Mouse (Mus musculus) forebrain, embryonic 14.5 days (tissue): ENCODE measurements around the gene Appl2. TPM values are rescaled to one million over a fixed set of nuclear protein-coding genes. Genes with fewer than 3 reads are reported as not detected.
"Not testable (repeated sequence)": the region's sequence is repeated elsewhere in the genome, so short reads cannot be mapped to it uniquely, and the experiment has no call there.

Experiments
- ATAC-seq: fragments of 200-750 bp; cut with Nextera tagmentation; 2 replicates; pipeline ENCODE4 v1.8.0; 2017; ENCODE audit warnings: mild to moderate bottlenecking, moderate library complexity
- DNase-seq: peaks from one replicate; pipeline ENCODE4 v3.0.0-alpha.2; 2015; ENCODE audit warnings: low spot score
- H3K27ac ChIP-seq: fragments of 300-500 bp; sonication (generic); 2 replicates; pipeline ENCODE4 v1.5.1; 2014; ENCODE audit warnings: low read depth, mild to moderate bottlenecking, control low read depth, low read length, moderate library complexity
- H3K27me3 ChIP-seq: fragments of 300-500 bp; sonication (generic); replicated peaks from 2 replicates; pipeline ENCODE4 v1.6.1; 2014; ENCODE audit warnings: low read length, control low read depth, mixed read lengths; ENCODE audit not compliant: control insufficient read depth, insufficient read depth
- H3K36me3 ChIP-seq: fragments of 300-500 bp; sonication (generic); 2 replicates; pipeline ENCODE4 v1.6.1; 2014; ENCODE audit warnings: low read length, control low read depth; ENCODE audit not compliant: control insufficient read depth, insufficient read depth
- H3K4me1 ChIP-seq: fragments of 300-500 bp; sonication (generic); 2 replicates; pipeline ENCODE4 v1.6.1; 2014; ENCODE audit warnings: antibody characterized with exemption, low read length, control low read depth; ENCODE audit not compliant: control insufficient read depth, insufficient read depth
- H3K4me2 ChIP-seq: fragments of 300-500 bp; sonication (generic); 2 replicates; pipeline ENCODE4 v1.6.1; 2014; ENCODE audit warnings: mild to moderate bottlenecking, control low read depth, low read length
- H3K4me3 ChIP-seq: fragments of 300-500 bp; sonication (generic); 2 replicates; pipeline ENCODE4 v1.5.1; 2014; ENCODE audit warnings: low read depth, low read length, control low read depth
- H3K9ac ChIP-seq: fragments of 300-500 bp; sonication (generic); 2 replicates; pipeline ENCODE4 v1.6.1; 2014; ENCODE audit warnings: mild to moderate bottlenecking, low read length, control low read depth, moderate library complexity
- H3K9me3 ChIP-seq: fragments of 300-500 bp; sonication (generic); replicated peaks from 2 replicates; pipeline ENCODE4 v1.6.1; 2016; ENCODE audit warnings: low read length, control low read depth, mixed read lengths; ENCODE audit not compliant: control insufficient read depth
- WGBS: fragments of 180-500 bp; shearing (Covaris S2); extraction: QIAGEN DNeasy Blood & Tissue Kit; methylation state at CpG from one replicate; pipeline ENCODE4 v1.1.7; 2014; 5-methylcytosine and 5-hydroxymethylcytosine counted together
- polyA plus RNA-seq: library from polyadenylated mRNA; unstranded; fragments of >200 nt; fragmentation: Nextera tagmentation; extraction: Ambion mirVana; gene quantifications from 2 replicates; pipeline ENCODE4 v1.2.1, GENCODE M21; 2014

The Appl2 gene
- polyA plus RNA-seq, 1 experiment from 2014 or later, result 20.2 TPM

DNA sequence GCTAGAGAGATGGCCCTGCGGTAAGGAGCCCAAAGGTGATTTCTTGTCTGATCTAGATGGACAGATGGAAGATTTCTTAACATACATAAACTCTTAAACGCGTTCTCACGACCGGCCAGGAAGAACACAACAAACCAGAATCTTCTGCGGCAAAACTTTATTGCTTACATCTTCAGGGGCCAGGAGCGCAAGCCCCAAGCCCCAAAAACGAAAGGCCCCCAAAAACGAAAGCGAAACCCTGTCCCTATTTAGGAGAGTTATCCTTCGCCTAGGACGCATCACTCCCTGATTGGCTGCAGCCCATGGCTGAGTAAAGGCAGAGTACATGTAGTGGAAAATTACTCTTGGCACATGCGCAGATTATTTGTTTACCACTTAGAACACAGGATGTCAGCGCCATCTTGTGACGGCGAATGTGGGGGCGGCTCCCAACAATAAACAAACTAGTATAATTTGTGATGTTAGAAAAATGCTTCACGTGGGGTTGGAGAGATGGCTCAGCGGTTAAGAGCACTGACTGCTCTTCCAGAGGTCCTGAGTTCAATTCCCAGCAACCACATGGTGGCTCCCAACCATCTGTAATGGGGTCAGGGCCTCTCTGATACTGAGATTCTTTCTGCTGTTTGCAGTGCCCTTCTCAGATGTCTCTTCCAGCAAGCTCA, 3.8 kb upstream of the Appl2 start:
- 91% methylated on average over 19 of the region's 19 CpGs for WGBS
- not testable (repeated sequence) for H3K27me3 ChIP-seq, H3K9me3 ChIP-seq, DNase-seq, H3K4me2 ChIP-seq, ATAC-seq, H3K27ac ChIP-seq, H3K9ac ChIP-seq, H3K4me3 ChIP-seq, H3K36me3 ChIP-seq, H3K4me1 ChIP-seq

- no peaks in the 10 kb centered on the region for H3K36me3 ChIP-seq
- ATAC-seq (peak; percentile 8; the same call in 1 of the 2 replicates), DNase-seq (no peak)
- H3K4me2 ChIP-seq, result peak overlapping the region; percentile 68
- WGBS, result 34% methylated on average over 6 of the region's 6 CpGs
- no peaks in the 10 kb centered on the region for H3K27me3 ChIP-seq
- peak overlapping the region; percentile 85 for H3K9ac ChIP-seq
- H3K9me3 ChIP-seq, result no peaks in the 10 kb centered on the region
- H3K4me1 ChIP-seq, result peaks cover 8% of the 10 kb centered on the region
- H3K27ac ChIP-seq, result no peak overlapping the region
- peak overlapping the region; percentile 76 for H3K4me3 ChIP-seq
Observed at GRCm38 (mm10) chr10:83649037-83649436, 499 bp upstream of the Appl2 start.

GRCm38 (mm10) chr10:83646351-83646885, 2.1 kb downstream of the Appl2 start:
- Histone ChIP-seq H3K4me2 (no peak overlapping the region), H3K9me3 (no peaks in the 10 kb centered on the region), H3K4me1 (peaks cover 8% of the 10 kb centered on the region), H3K9ac (no peak overlapping the region), H3K27me3 (no peaks in the 10 kb centered on the region), H3K36me3 (no peaks in the 10 kb centered on the region), H3K27ac (no peak overlapping the region), H3K4me3 (no peak overlapping the region)
- no peak for DNase-seq
- ATAC-seq, result no peak
- WGBS, result 92% methylated on average over 7 of the region's 7 CpGs

DNA sequence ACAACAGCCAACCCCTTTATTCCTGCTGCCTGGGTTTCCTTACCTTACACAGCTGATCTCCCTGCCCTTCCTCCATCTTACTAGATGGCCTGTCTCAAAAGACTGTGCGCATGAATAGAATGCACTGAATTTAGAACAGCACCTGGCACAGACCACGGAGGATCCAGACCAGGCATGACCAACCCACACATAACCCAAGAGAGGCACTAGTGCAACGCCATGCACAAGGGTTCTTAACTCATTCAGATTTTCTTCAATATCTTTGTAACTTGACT, 2.9 kb downstream of the Appl2 start:
- no peak for ATAC-seq
- no peak overlapping the region for H3K27ac ChIP-seq
- no peak overlapping the region for H3K4me3 ChIP-seq
- 96% methylated on average over 3 of the region's 3 CpGs for WGBS
- peaks cover 8% of the 10 kb centered on the region for H3K4me1 ChIP-seq
- no peak for DNase-seq
- H3K9ac ChIP-seq, result no peak overlapping the region
- H3K4me2 ChIP-seq, result no peak overlapping the region
- no peaks in the 10 kb centered on the region for H3K27me3 ChIP-seq
- no peaks in the 10 kb centered on the region for H3K36me3 ChIP-seq
- H3K9me3 ChIP-seq, result no peaks in the 10 kb centered on the region

- WGBS, result 59% methylated on average over 16 of the region's 16 CpGs
- peak; percentile 4 for DNase-seq
- Histone ChIP-seq H3K27ac (peak overlapping the region; percentile 44), H3K4me1 (peaks cover 8% of the 10 kb centered on the region), H3K9me3 (no peaks in the 10 kb centered on the region), H3K36me3 (no peaks in the 10 kb centered on the region), H3K4me2 (0 out of 2 replicates have a peak overlapping the region, but pooled peaks have one; percentile 12), H3K9ac (peak overlapping the region; percentile 43), H3K27me3 (no peaks in the 10 kb centered on the region), H3K4me3 (no peak overlapping the region)
- ATAC-seq, result no peak
Observed at GRCm38 (mm10) chr10:83644865-83645715, 3.4 kb downstream of the Appl2 start.

DNA sequence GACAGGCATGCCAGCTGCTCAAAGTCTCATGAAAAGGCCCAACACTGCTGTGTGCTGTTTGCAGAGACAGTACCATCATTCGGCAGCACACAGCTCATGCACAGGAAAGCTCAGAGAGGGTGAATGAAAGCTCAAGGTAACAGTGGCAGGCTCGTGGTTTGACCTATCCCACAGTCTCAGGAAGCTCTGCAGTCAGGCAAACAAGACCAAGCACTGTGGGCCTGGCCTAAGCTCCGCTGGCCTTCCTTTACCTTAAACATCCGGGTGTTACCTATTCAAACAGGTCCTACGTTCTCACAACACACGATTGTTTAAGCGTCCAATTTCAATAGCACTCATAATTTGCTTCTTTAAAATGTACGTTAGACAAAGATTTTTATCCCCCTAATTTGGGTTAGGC, 4.4 kb downstream of the Appl2 start:
- Histone ChIP-seq H3K9me3 (no peaks in the 10 kb centered on the region), H3K4me1 (peaks cover 7% of the 10 kb centered on the region)
- 73% methylated on average over 8 of the region's 8 CpGs for WGBS

GRCm38 (mm10) chr10:83641641-83642040, 6.9 kb downstream of the Appl2 start:
- peak; percentile 41 for DNase-seq
- Histone ChIP-seq H3K4me2 (no peak overlapping the region), H3K9ac (no peak overlapping the region), H3K27ac (no peak overlapping the region), H3K36me3 (no peaks in the 10 kb centered on the region), H3K9me3 (no peaks in the 10 kb centered on the region), H3K4me1 (no peaks in the 10 kb centered on the region; the same call in none of the 2 replicates), H3K4me3 (no peak overlapping the region), H3K27me3 (no peaks in the 10 kb centered on the region)
- WGBS, result 92% methylated on average over 3 of the region's 3 CpGs
- ATAC-seq, result no peak

More for the DNA sequence above, 4.4 kb downstream of the Appl2 start:
- no peak for DNase-seq
- Histone ChIP-seq H3K27ac (no peak overlapping the region), H3K4me3 (no peak overlapping the region), H3K27me3 (no peaks in the 10 kb centered on the region), H3K4me2 (no peak overlapping the region), H3K9ac (no peak overlapping the region), H3K36me3 (no peaks in the 10 kb centered on the region)
- no peak for ATAC-seq

GRCm38 (mm10) chr10:83639881-83640386, 8.6 kb downstream of the Appl2 start:
- no peak overlapping the region for H3K4me2 ChIP-seq
- H3K9me3 ChIP-seq, result no peaks in the 10 kb centered on the region
- H3K27me3 ChIP-seq, result no peaks in the 10 kb centered on the region
- no peak overlapping the region; the same call in 1 of the 2 replicates for H3K27ac ChIP-seq
- DNase-seq (peak; percentile 37), ATAC-seq (no peak)
- no peaks in the 10 kb centered on the region for H3K36me3 ChIP-seq
- no peaks in the 10 kb centered on the region; the same call in 1 of the 2 replicates for H3K4me1 ChIP-seq
- no peak overlapping the region for H3K4me3 ChIP-seq
- 38% methylated on average over 10 of the region's 10 CpGs for WGBS
- no peak overlapping the region for H3K9ac ChIP-seq
